Mouse (Mus musculus): ENCODE results near the gene Rara.
A peak's percentile ranks its signal among the peaks of the same experiment; 100 is the strongest.

Rara gene

GRCm38 (mm10) chr11:98953361-98953760, 25.7 kb downstream of the Rara start:
- no peak for DNase-seq (ENCODE audit: low spot score)

- peak; percentile 12 for DNase-seq (ENCODE audit: low spot score)
Observed at GRCm38 (mm10) chr11:98953835-98954320, 26.3 kb downstream of the Rara start.

GRCm38 (mm10) chr11:98954373-98954772, 26.8 kb downstream of the Rara start:
- DNase-seq (ENCODE audit: low spot score) = peak; percentile 93

- DNase-seq (ENCODE audit: low spot score) = peak; percentile 44
Observed at GRCm38 (mm10) chr11:98954801-98955706, 27.4 kb downstream of the Rara start.

DNA sequence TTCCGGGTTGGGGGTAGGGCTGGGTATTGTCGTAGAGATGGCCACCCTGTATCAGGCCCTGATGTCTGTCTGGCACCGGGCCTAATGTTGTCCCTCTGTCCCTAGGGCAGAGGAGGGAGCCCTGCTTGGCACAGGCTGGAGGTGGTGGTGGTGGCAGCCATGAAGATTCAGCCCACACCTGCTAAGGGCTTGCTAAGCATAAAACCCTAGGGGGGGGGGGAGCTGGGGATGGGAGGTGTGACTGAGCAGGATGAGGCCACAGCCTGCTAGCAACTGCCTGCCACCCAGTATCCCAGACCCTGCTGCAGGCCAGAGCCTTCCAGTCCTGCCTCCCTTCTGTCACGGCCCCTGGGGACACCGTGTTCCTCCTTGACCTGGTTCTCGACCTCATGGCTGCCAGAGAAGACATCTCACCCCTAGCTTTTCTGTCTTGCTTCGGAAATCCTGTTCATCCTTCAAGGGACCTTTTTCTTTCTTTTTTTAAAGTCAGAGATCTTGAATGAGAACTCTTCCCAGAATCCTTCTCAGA, 28.2 kb downstream of the Rara start:
- DNase-seq (ENCODE audit: low spot score) = peak; percentile 72

DNA sequence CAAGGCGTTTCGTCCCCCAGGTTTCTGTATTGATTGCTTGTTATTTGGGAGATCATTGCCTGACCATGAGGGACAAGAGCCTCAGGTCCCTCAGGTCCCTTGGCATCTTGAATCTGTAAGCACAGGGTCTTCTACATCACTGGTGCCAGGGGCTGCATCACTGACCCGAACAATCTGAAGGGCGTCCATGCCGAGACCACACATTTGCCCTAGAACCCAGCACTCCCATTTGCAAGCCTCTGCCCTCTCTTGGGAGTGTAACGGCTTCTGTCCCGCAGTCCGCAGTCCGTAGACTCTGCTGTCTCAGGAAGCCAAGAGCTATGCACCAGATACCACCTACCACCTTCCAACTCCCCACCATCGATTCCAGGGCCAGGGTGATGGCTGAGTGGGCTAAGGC, 28.7 kb downstream of the Rara start:
- no peak for DNase-seq (ENCODE audit: low spot score)

GRCm38 (mm10) chr11:98959437-98960312, 32.1 kb downstream of the Rara start:
- peak; percentile 82 for DNase-seq (ENCODE audit: low spot score)

DNA sequence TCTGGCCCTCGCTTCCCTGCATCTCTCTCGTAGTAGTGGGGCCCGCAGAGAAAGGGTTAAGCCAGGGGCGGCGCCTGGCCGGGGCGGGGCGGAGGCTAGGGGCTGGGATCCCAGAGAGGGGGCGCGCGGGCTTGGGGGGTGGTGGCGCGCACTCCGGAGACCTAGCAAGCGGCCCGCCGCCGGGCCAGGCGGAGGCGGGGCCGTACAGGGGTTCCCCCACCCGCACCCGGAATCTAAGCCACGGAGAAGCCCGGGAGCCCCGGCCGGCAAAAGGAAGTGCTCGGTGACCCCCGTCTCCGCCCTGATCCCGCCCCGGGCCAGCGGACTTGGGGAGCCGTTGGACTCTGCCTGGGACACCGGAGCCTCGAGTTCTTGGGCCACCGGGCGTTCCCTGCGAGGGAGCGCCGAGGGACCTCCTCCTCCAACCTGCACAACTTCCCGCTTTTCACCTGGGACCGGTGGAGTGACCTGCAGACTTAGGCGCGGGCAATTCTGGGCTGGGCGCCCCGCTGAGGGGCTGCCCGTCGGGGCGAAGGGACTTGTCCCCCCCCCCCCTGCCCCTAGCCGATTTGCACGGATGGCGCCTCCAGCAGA, 32.8 kb downstream of the Rara start:
- DNase-seq (ENCODE audit: low spot score) = peak; percentile 67

GRCm38 (mm10) chr11:98961051-98961592, 33.5 kb downstream of the Rara start:
- DNase-seq (ENCODE audit: low spot score) = no peak

GRCm38 (mm10) chr11:98961766-98962165, 34.1 kb downstream of the Rara start:
- no peak for DNase-seq (ENCODE audit: low spot score)

DNA sequence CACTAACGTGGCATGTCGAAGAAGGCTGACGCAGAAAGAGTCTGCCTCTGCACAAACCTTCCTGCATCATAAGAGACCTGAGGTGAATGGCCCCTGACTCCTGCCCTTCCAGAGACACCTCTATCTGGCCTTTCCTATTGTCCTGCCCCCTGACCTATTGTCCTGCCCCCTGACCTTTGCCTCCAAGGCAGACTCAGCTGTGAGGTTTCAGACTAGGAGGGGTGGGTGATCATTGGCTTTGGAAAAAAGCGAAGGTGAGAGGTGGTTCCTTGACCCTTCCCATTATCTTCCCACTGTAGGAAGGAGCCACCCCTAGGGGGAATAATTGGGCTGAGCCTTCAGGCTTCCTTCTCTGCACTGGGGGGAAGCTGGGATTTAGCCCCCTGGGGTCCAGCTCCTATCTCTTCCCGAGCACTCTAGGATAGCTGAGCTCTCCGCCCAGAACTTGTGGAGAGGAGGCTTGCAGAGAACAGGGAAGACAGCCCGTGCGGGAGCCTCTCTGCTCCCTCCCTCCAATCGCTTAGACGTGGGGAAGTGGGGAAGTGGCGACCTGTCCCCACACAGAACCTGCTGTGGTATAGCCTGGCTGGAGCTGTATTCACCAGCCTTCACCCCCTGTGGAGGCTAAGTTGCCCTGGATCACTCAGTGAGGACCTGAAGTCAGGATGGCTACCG, 34.9 kb downstream of the Rara start:
- DNase-seq (ENCODE audit: low spot score) = no peak

DNA sequence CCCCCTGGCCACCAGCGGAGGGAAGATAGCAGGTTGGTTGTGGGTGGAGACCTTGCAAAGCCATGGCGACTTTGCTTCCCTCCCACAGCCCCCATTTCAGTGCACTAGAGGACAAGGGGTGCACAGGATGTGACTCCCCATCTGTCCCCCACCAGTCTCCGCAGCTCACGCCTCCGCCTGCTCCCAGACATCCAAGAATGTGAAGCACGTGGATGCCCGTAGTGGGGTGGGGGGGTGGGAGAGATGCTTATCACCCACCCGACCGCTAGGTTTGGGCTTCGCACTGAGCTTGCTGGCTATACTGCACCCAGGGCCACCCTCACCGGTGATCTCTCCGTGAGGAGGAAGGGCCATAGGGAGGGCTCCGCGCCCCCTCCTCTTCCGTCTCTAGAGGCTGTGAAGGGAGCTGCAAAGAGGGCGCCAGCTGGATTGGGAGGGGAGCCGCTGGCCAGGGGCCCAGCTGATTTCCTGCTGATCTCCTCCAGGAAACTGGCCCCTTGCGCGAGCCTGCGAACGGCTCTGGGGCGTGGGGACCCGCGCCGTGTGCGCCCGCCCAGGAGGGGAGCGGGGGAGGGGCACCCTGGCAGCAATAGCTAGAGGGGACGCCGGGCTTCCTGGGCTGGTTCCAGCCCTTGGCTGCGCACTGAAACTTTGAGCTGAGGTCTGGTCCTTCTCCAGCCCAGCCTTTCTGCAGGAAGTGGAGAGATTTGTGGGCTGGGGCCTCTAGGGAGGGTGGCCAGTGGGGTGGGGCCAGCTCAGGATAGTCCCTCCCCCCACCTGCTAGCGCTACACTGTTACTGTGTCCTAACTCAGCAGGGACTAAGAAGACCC, 35.8 kb downstream of the Rara start:
- peak; percentile 87 for DNase-seq (ENCODE audit: low spot score)

DNA sequence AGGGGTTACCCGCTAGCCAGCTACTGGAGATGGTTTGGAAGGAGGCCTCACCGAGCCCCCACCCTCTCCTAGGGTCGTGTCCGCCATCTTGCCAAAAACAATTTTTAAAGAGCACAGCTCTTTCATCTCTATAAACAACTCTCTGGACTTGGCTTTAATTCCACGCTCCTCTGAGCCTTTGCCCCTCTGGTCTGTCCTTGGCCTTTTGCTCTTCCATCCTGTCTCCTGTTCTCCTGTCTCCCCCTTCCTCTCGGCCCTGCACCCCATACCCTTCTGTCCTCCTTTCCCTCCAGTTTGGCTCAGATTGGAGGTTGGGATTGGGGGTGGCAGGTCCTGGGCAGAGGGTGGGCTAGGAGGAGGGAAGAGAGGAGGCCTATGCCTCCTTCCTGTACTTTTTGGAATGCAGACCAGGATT, 36.6 kb downstream of the Rara start:
- DNase-seq (ENCODE audit: low spot score) = no peak

- no peak for DNase-seq (ENCODE audit: low spot score)
Observed at GRCm38 (mm10) chr11:98964616-98965415, 37.2 kb downstream of the Rara start.

DNA sequence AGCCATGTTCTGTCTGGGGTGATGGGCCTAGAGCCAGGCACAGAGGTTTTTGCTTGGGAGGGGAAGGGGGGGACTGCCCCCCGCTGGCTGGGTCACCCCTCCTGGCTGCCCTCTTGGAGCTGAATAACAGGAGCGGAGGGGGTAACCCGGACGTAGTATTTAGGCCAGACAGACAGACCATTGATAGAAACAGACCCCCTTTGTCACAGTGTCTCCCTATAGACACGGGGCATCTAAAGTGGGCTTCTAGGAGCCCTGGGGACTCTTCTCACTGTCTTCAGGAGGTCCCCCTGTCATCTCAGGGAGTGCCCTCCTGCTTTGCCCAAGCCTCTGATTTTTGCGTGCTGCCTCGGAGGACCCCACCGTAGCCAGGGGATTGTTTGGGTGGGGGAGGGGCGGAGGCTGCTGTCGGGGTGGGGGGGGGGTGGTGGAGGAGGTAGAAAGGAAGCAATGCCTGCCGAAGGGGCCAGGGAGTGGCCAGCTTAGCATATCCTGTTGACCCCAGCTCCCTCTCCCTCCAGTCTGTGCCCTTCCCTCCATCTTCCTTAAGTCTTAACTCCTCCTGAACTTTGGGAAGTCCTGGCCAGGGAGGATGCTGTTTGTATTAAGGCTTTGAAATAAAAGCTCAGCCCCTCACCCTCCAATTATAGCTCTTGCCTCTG, 37.9 kb downstream of the Rara start:
- no peak for DNase-seq (ENCODE audit: low spot score)

DNA sequence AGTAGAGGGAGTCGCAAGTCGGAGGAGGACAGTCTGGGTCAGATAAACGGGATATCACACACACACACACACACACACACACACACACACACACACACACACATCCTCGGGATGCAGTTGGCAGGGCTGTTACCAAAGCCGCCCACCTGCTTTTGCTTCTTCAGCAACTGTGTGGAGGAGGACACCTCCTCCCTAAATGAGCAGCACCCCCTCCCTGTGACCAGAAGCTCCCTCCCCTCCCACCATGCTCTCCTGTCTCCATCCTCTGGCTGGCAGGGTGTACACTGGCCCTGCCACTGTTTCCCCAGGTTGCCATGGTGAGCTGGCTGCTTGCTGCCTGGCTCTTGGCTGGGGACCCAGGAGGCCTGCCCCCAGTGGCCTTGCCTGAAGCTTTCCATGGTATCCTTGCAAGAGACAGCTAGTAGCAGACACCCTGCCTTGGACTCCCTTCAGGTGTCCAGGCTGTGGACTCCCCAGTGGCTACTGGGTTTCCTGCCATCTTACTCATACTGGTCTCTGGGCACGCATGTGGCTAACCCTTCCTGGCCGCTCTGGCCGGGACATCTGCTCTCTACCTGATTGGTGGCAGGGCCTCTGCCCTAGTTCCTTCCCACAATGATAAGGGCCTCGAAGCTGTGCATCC, 39.0 kb downstream of the Rara start:
- peak; percentile 84 for DNase-seq (ENCODE audit: low spot score)

DNA sequence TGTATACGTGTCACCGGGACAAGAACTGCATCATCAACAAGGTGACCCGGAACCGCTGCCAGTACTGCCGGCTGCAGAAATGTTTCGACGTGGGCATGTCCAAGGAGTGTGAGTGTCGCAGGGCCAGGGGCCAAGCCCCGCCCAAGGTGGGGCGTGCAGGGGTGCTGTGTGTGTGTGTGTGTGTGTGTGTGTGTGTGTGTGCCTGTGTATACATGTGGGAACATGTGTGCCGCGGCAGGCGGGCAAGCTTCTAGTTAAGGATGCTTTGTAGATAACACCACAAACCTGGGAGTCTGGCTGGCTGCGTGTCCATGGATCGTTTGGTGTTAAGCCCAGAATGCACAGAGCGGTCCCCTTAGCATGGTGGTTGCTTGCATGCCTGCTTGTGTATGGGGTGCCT, 40.5 kb downstream of the Rara start:
- DNase-seq (ENCODE audit: low spot score) = no peak

GRCm38 (mm10) chr11:98968716-98969495, 41.3 kb downstream of the Rara start:
- DNase-seq (ENCODE audit: low spot score) = no peak

Data from testis, postnatal 14 days (tissue).